Mouse (Mus musculus) gastrocnemius, postnatal 4 days (tissue): Measurements from ENCODE around the gene Cbx2. TPM values are rescaled to one million over a fixed set of nuclear protein-coding genes. Genes with fewer than 3 reads are reported as not detected.

ENCODE experiments used
- DNase-seq, 2 experiments: peaks; one replicate each; pipeline ENCODE4 v3.0.0; 2021 to 2022; ENCODE audit warnings: low spot score in 2 of 2, mixed read lengths in 2 of 2
- total RNA-seq, 2 experiments: library from RNA; stranded (reverse); gene quantifications; 2 replicates each; pipeline ENCODE4 v1.2.3; 2021

Cbx2 gene
- total RNA-seq, 2 experiments from 2014 or later, result 5.4 to 5.6 TPM

GRCm38 (mm10) chr11:119007461-119008456 lies 15.0 kb upstream of the Cbx2 start:
- DNase-seq, result no peak

GRCm38 (mm10) chr11:119014455-119014854 lies 8.3 kb upstream of the Cbx2 start:
- DNase-seq, result no peak

- DNase-seq, result no peak
Measured at GRCm38 (mm10) chr11:119017506-119017905, 5.3 kb upstream of the Cbx2 start.

GRCm38 (mm10) chr11:119021180-119021579 lies 1.6 kb upstream of the Cbx2 start:
- no peak for DNase-seq

- DNase-seq, result no peak
Measured at GRCm38 (mm10) chr11:119022068-119022894, 481 bp upstream of the Cbx2 start.

- no peak for DNase-seq
Measured at GRCm38 (mm10) chr11:119023616-119023980, 836 bp downstream of the Cbx2 start.

- DNase-seq, result no peak
Measured at GRCm38 (mm10) chr11:119024260-119024659, 1.5 kb downstream of the Cbx2 start.

- DNase-seq, result peak in 1 of 2 experiments; percentile 55
Measured at GRCm38 (mm10) chr11:119026203-119026602, 3.4 kb downstream of the Cbx2 start.

- peak; percentile 77 to 88 for DNase-seq
Measured at GRCm38 (mm10) chr11:119033874-119034558, 11.3 kb downstream of the Cbx2 start.

GRCm38 (mm10) chr11:119034635-119035034 lies 11.9 kb downstream of the Cbx2 start:
- DNase-seq, result no peak

- no peak for DNase-seq
Measured at GRCm38 (mm10) chr11:119035094-119035685, 12.4 kb downstream of the Cbx2 start.

GRCm38 (mm10) chr11:119035686-119036165 lies 13.0 kb downstream of the Cbx2 start:
- DNase-seq, result no peak

- no peak for DNase-seq
Measured at GRCm38 (mm10) chr11:119036447-119036846, 13.7 kb downstream of the Cbx2 start.

- DNase-seq, result no peak
Measured at GRCm38 (mm10) chr11:119036934-119037779, 14.4 kb downstream of the Cbx2 start.

GRCm38 (mm10) chr11:119037780-119038401 lies 15.1 kb downstream of the Cbx2 start:
- no peak for DNase-seq

- no peak for DNase-seq
Measured at GRCm38 (mm10) chr11:119038744-119039484, 16.2 kb downstream of the Cbx2 start.

- no peak for DNase-seq
Measured at GRCm38 (mm10) chr11:119039732-119040512, 17.2 kb downstream of the Cbx2 start.
